Mouse (Mus musculus): ENCODE results near the gene Btd. TPM values are rescaled to one million over a fixed set of nuclear protein-coding genes. Genes with fewer than 3 reads are reported as not detected.

Gene Btd
- total RNA-seq, 2 experiments from 2014 or later, result 43.9 to 48.6 TPM

DNA sequence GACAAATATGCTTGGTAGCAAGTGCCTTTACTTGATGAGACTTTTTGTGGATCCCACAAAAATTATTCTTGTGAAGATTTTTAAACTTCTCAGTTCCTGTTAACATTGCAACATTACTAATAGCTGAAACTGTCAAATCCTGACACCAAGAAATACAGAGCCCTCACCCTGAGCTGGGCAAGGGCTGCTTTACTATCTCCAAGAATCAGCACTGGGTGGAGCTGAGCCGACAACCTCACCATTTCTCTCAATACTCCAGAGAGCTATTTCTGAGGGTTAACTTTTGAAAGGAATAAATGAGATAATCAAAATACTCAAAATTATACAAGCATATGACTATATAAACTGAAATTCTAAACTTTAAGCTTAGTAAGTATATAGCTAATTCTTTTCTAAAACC is 68.5 kb downstream of the Btd start:
- DNase-seq, result no peak

- no peak for DNase-seq
Measured at GRCm38 (mm10) chr14:31715669-31716068, 74.8 kb downstream of the Btd start.

GRCm38 (mm10) chr14:31717360-31717759 is 76.5 kb downstream of the Btd start:
- no peak for DNase-seq

Other genes starting within 250 kb of the Btd start
- 100 to 1,000 TPM; 107 to 135 TPM for gene Sh3bp5, start 204.9 kb upstream of the Btd start, total RNA-seq (2021)
- 10 to 100 TPM; 30.9 to 38.7 TPM for gene Eaf1, start 146.6 kb upstream of the Btd start, total RNA-seq (2021)
- gene Mettl6, start 146.0 kb upstream of the Btd start, total RNA-seq (2021), result 10 to 100 TPM; 19.7 to 24.1 TPM
- 1 to 10 TPM; 1.1 to 4.0 TPM for gene Colq, start 49.7 kb upstream of the Btd start, total RNA-seq (2021)
- 1 to 10 TPM; 4.6 to 7.4 TPM for gene Gm49387, start 150 bp upstream of the Btd start, total RNA-seq (2021)
- 100 to 1,000 TPM in 1 of 2 experiments, 10 to 100 TPM in 1; 86.3 to 159 TPM for gene Hacl1, start 258 bp downstream of the Btd start, total RNA-seq (2021)
- 10 to 100 TPM; 26.9 to 37.5 TPM for gene Ankrd28, start 189.6 kb downstream of the Btd start, total RNA-seq (2021)

Data from adrenal gland, postnatal 10 days (tissue).